Mouse (Mus musculus): ENCODE data around the gene Tomm5. TPM values are rescaled to one million over a fixed set of nuclear protein-coding genes. Genes with fewer than 3 reads are reported as not detected.

Tomm5 gene
- polyA plus RNA-seq (2014; fragmentation: Illumina TruSeq; extraction: RNeasy Lipid Tissue Mini Kit (QIAGEN cat#74804)) = 76.6 TPM

GRCm38 (mm10) chr4:45107601-45108277 lies at the start of gene Tomm5:
TSS of gene Tomm5 (minus strand) at chr4:45108114.

DNA sequence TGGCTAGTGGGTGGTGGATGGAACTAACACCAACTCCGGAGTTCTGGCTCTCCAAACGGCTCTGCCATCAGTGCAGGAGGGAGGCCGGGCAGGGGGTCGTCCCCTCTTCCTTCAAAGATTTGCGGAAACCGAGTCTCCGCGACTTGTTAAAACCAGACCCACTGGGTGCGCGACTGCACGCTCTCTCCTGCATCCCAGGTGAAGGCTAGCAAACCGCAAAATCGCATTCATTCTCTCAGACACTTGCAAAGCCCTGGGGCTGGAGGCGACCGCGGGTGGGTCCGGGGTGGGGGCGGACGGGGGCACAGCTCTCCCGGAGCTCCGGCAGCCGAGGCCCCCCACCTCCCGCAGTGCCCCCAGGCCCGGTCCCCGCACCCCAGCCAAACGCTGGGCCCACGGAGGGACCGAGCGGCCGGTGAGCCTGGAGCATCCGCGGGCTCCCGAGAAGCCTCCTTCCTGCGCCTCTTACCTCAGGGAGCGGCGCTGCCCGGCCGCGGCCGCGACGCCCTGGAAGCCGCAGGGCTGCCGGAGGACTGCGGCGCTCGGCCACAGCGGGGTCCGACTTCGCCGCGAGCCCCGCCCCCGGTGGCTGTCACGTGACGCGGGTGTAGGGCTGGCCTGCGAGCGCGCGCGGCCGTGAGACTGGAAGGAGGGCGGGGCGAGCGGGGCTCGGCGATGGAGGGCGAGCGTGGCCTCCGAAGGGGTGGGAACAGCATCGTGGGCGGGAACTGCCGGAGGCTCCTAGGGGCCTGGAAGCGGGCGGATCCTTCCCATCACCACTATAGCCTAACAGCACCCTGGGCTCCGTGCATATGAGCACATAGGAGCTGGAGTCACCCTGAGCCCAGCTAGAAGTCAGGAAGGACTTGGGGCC lies 23.7 kb downstream of the Tomm5 start, which contains the start of gene Fbxo10:
Gene Fbxo10, minus strand, starts transcription at position 584 of the 874 bp plus-strand sequence.

Other genes starting within 250 kb of the Tomm5 start
- gene Grhpr, start 126.7 kb downstream of the Tomm5 start, polyA plus RNA-seq (2014; fragmentation: Illumina TruSeq; extraction: RNeasy Lipid Tissue Mini Kit (QIAGEN cat#74804)) = 3.2 TPM
- 14.5 TPM for gene Zbtb5, start 95.7 kb downstream of the Tomm5 start, polyA plus RNA-seq (2014; fragmentation: Illumina TruSeq; extraction: RNeasy Lipid Tissue Mini Kit (QIAGEN cat#74804))
- 10.5 TPM for gene Polr1e, start 89.5 kb downstream of the Tomm5 start, polyA plus RNA-seq (2014; fragmentation: Illumina TruSeq; extraction: RNeasy Lipid Tissue Mini Kit (QIAGEN cat#74804))
- gene Fbxo10, start 23.5 kb downstream of the Tomm5 start, polyA plus RNA-seq (2014; fragmentation: Illumina TruSeq; extraction: RNeasy Lipid Tissue Mini Kit (QIAGEN cat#74804)) = 4.6 TPM
- 0.17 TPM for gene Frmpd1, start 76.8 kb upstream of the Tomm5 start, polyA plus RNA-seq (2014; fragmentation: Illumina TruSeq; extraction: RNeasy Lipid Tissue Mini Kit (QIAGEN cat#74804))
- gene Trmt10b, start 189.0 kb upstream of the Tomm5 start, polyA plus RNA-seq (2014; fragmentation: Illumina TruSeq; extraction: RNeasy Lipid Tissue Mini Kit (QIAGEN cat#74804)) = 19.9 TPM
- 39.2 TPM for gene Dcaf10, start 234.0 kb upstream of the Tomm5 start, polyA plus RNA-seq (2014; fragmentation: Illumina TruSeq; extraction: RNeasy Lipid Tissue Mini Kit (QIAGEN cat#74804))
- gene Exosc3, start 234.6 kb upstream of the Tomm5 start, polyA plus RNA-seq (2014; fragmentation: Illumina TruSeq; extraction: RNeasy Lipid Tissue Mini Kit (QIAGEN cat#74804)) = 66.0 TPM